Mouse (Mus musculus) urinary bladder, postnatal 36 days (tissue): ENCODE measurements around the gene Tepsin.

Experiments
- DNase-seq, 2 experiments: peaks; one replicate each; pipeline ENCODE4 v3.0.0; 2022; ENCODE audit warnings: low spot score in 2 of 2, mixed read lengths in 1 of 2

Gene Tepsin

GRCm38 (mm10) chr11:120098588-120099511, at the start of gene Tepsin, which contains the start of gene Ndufaf8:
TSS of gene Tepsin (minus strand) at chr11:120098731.
TSS of gene Ndufaf8 (plus strand) at chr11:120098928.
- peak; percentile 99 to 100 for DNase-seq

DNA sequence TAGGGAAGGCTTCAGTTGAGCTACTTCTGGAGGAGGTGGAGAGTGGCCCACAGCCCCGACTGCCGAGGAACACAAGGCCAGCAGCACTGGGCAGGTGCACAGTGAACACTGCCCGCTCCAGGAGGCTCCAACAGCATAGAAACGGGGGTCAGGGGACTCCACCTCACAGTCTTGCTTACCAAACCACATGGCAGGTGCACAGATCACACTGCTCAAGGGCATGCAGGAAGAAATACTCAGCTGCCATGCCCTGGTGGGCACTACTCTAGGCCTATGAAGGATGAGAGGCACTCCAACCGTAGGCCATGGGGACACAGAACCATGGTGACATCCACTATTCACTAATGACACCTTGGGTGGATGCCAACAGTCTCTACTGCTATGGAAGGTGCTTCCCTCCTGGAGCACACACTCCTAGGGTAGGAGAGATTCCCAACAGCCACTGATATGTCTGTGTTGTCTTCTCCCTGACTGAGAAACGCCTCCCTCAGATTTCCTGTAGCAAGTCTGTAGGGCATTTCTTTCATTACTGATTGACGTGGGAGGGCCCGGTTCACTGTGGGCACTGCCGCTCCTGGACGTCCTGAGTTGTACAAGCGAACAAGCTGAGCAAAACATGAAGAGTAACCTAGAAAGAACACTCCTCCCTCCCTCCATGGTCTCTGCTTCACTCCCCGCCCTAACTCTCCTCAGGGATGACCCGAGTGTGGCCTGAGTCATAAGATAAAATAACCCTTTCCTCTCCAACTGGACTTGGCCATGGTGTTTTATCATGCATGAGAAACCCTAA, 45.4 kb upstream of the Tepsin start:
- DNase-seq: no peak

DNA sequence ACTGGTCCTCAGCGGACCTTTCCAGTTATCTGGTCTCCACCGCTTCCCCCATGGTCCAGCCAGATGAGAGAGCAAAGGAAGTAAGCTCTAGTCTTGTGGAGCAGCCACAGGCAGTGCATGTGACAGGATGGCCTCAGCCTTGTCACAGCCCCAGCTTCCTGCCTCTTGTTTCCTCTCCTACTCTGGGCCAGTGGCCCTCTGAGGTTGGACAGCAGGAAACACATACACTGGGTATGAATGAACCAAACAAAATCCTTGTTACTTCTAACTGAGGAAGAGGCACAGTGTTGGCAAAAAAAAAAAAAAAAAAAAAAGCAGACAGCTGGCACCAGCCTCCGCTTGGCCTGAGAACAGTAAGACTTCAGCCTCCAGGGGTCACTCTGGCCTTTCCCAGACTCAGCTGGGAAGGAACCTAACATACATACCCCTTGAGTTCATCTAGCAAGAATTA, 44.1 kb upstream of the Tepsin start:
- peak in 1 of 2 experiments; percentile 44 for DNase-seq

DNA sequence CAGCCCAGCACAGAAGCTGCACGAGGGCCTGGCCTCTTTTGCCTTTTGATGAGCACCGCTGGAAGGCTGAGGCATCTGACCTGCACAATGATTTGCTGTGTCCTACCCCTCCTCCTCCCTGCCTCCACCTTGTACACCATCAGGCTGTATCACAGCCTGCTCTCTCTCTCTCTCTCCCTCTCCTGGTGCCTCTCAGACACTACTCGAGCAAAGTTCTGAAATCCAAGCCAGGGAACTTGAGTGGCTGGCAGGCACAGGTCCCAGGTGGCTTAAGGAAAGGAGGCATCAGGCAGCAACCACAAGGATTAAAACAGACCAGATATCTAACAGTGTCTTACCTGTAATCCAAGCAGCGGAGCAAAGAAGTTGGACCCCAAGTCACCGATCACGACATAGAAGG, 41.7 kb upstream of the Tepsin start:
- no peak for DNase-seq

DNA sequence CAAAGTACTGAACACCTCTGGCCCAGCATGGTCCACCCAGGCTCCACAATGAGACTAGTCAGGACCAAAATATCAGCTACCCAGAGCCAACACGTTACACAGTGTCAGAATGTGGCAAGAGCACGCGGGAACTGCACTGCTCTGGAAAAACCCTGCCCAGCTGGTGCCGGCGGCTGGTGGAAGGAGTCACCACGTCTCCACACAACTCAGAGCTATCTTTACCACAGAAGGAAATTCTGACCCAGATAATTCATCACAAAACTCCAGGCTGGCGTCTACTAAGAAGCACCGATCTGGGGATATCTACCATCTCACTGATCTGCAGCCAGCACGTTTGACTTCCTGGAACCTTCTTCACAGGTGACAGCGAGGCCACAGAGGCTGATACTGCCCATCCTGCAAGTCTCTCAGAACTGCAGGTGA, 40.8 kb upstream of the Tepsin start:
- DNase-seq: no peak

DNA sequence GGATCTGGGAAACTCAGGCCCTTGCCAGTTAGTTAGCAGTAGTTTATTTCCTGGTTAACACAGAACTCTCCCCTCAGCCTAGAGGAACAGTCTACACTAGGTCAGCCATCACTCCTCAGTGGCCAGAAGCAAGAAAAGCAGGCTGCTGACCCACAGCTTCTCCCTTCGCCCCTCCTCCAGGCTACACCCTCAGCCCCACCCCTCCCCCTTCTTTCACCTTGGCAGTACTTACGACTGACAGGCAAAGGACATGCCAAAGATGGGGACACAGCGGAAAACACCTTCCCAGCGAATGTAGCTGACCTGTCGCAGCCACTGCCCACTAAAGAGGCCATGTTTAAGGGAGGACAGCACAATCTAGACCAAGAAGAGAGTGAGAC, 39.1 kb upstream of the Tepsin start:
- no peak for DNase-seq

- DNase-seq: no peak
These were observed 38.5 kb upstream of the Tepsin start for GRCm38 (mm10) chr11:120136796-120137624.

DNA sequence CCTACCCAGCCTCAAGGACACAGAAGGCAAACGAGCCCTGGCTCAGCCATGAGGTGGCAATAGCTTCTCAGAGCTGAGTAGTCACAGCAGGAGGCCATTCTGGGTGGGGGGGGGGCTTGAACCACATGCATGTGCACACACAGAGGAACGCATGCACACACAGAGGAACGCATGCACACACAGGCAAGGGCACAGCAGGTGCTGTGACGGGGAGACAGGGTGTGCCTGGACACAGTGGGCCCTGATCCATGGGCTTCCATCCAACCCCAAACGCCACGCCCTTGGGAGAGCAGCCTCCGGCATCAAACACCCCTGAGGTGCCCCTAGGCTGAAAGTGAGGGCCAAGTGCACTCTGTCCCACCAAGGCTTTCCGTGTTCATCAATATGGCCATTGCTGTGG, 37.7 kb upstream of the Tepsin start:
- no peak for DNase-seq

- no peak for DNase-seq
These were observed 36.5 kb upstream of the Tepsin start for GRCm38 (mm10) chr11:120134847-120135530.

GRCm38 (mm10) chr11:120134148-120134547, 35.6 kb upstream of the Tepsin start:
- no peak for DNase-seq

DNA sequence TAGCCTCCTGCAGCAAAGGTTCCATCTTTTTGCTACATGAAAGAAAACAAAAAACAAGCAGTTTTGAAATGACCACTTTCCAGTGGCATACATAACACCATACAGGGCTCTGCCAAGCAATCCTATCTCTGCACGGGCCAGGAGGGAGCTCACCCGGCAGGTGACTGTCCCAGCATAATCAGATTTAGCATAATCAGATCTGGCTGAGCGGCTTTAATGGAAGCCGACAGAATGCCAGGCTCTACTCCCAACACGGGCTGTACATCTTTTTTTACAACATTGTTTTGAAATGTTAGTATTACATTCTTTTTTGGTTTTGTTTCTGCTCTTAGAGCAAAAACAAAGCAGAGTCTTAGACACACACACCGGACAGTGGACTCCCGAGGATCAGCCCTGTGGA, 30.8 kb upstream of the Tepsin start:
- no peak for DNase-seq

- DNase-seq: no peak
These were observed 28.3 kb upstream of the Tepsin start for GRCm38 (mm10) chr11:120126845-120127244.

- DNase-seq: no peak
These were observed 23.6 kb upstream of the Tepsin start for GRCm38 (mm10) chr11:120122126-120122525.

- peak in 1 of 2 experiments; percentile 47 for DNase-seq
These were observed 22.3 kb upstream of the Tepsin start for GRCm38 (mm10) chr11:120120642-120121420.

GRCm38 (mm10) chr11:120119936-120120541, 21.5 kb upstream of the Tepsin start:
- no peak for DNase-seq

GRCm38 (mm10) chr11:120119108-120119507, 20.6 kb upstream of the Tepsin start:
- no peak for DNase-seq

- DNase-seq: no peak
These were observed 19.1 kb upstream of the Tepsin start for GRCm38 (mm10) chr11:120117626-120118025.

DNA sequence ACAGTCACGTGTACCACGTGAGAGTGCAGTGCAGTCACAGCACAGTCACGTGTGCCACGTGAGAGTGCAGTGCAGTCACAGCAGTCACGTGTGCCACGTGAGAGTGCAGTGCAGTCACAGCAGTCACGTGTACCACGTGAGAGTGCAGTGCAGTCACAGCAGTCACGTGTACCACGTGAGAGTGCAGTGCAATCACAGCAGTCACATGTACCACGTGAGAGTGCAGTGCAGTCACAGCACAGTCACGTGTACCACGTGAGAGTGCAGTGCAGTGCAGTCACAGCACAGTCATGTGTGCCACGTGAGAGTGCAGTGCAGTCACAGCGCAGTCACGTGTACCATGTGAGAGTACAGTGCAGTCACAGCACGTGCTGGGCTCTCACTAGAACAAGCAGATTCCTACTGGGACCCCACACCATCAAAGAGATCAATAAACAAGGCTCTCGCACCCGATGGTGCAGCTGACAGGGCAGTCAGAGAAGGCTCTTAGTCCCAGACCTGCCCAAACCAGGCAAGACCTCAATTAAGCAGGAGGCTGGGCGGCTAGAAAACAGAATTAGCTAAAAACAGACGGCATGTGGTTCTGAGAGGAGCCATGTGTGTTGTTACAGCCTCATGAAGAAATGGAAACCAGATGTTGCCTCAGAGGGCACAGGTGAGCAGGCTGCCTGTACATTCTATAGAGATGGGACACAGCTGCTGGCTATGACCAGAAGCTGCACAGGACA, 16.1 kb upstream of the Tepsin start:
- DNase-seq: no peak

DNA sequence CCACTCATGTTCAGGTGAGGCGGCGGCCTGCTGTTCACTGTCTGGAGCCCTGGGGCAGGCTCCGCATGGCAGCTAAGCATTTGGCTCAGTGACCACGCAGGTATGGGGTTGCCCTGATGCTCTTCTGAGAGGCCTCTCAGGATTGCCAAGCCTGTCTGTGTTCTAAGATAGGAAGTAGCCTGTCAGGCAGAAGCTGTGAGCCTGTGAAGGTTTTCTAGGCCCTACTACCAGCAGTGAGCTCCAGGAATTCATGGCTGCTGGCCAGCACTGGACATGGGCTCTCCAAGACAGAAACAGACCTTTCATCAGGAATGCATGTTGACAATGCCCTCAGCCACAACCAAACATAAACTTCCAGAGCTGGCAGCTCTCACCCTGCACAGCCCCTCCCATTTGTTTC, 13.6 kb upstream of the Tepsin start:
- DNase-seq: no peak
